12 mouse cellular contexts compared by ENCODE assay signal in genomic region chr16:17838051-17838450, GRCm38 (mm10). TPM values are rescaled to one million over a fixed set of nuclear protein-coding genes. Genes with fewer than 3 reads are reported as not detected.
DNase-seq lines count a peak whose midpoint lies in the region; ATAC-seq and TF ChIP-seq lines count a peak whose summit lies in the region.
"Had no signal": no experiment of that assay in that cellular context is flagged by ENCODE, and none has a peak within 500 bp of the region (broad histone marks: within the 10 kb centered on the region; RNA-seq: fewer than 3 reads in every experiment).

Gene Car15, minus strand, starts transcription at chr16:17838364.

- no peak within 1 kb of the TSS for H3K27ac ChIP-seq in left cerebral cortex, adult 2 months
- no peak within 1 kb of the TSS for H3K27ac ChIP-seq in bone marrow, adult 2 months (ENCODE audit: control insufficient read depth, insufficient read depth, low read depth, low read length, poor library complexity)
- no peak within 1 kb of the TSS for H3K27ac ChIP-seq in kidney, postnatal 0 days
- H3K27ac ChIP-seq in heart, embryonic 10.5 days = no peak within 1 kb of the TSS
- H3K27ac ChIP-seq: embryonic facial prominence, embryonic 13.5 days; hindbrain, embryonic 10.5 days; liver, embryonic 13.5 days; neural tube, embryonic 12.5 days had no signal

- no peak for ATAC-seq in kidney, postnatal 0 days (replicated peaks; ENCODE audit: low FRiP score, low read depth)

- H3K9ac ChIP-seq in kidney, postnatal 0 days (ENCODE audit: low read depth, low read length) = no peak within 1 kb of the TSS
- H3K9ac ChIP-seq: embryonic facial prominence, embryonic 13.5 days; liver, embryonic 13.5 days; neural tube, embryonic 12.5 days had no signal

- H3K4me2 ChIP-seq in kidney, postnatal 0 days (ENCODE audit: low read length) = no peak within 1 kb of the TSS
- H3K4me2 ChIP-seq: embryonic facial prominence, embryonic 13.5 days; liver, embryonic 13.5 days; neural tube, embryonic 12.5 days had no signal

- no peak within 1 kb of the TSS for H3K4me3 ChIP-seq in left cerebral cortex, adult 2 months
- H3K4me3 ChIP-seq in bone marrow, adult 2 months (replicated peaks; ENCODE audit: control insufficient read depth, low read depth, low read length) = no peak within 1 kb of the TSS
- no peak within 1 kb of the TSS for H3K4me3 ChIP-seq in kidney, postnatal 0 days (replicated peaks; ENCODE audit: low read depth, low read length)
- no peak within 1 kb of the TSS for H3K4me3 ChIP-seq in heart, embryonic 10.5 days
- H3K4me3 ChIP-seq: embryonic facial prominence, embryonic 13.5 days; hindbrain, embryonic 10.5 days; liver, embryonic 13.5 days; neural tube, embryonic 12.5 days had no signal

- TF ChIP-seq CTCF in left cerebral cortex, adult 2 months (IDR thresholded peaks at IDR 0.05) = no peak
- TF ChIP-seq CTCF in bone marrow, adult 2 months (IDR thresholded peaks at IDR 0.05; ENCODE audit: control insufficient read depth, insufficient read depth, low read length) = no peak
- no peak for TF ChIP-seq CTCF in kidney, postnatal 0 days (IDR thresholded peaks at IDR 0.05; ENCODE audit: low read depth)

- 70% methylated on average over 6 of the region's 6 CpGs for WGBS in bone marrow, adult 2 months
- 78% methylated on average over 6 of the region's 6 CpGs for WGBS in kidney, postnatal 0 days
- 76% methylated on average over 6 of the region's 6 CpGs for WGBS in heart, embryonic 10.5 days

- no peaks in the 10 kb centered on the region for H3K9me3 ChIP-seq in kidney, postnatal 0 days (replicated peaks; ENCODE audit: low read length)
- no peaks in the 10 kb centered on the region for H3K9me3 ChIP-seq in heart, embryonic 10.5 days
- H3K9me3 ChIP-seq: embryonic facial prominence, embryonic 13.5 days; hindbrain, embryonic 10.5 days; liver, embryonic 13.5 days; neural tube, embryonic 12.5 days had no signal

- intact Hi-C loops in left cerebral cortex, adult 2 months (cut with DNase I) = no loop called here

- DNase-seq in cerebellum, adult 11-12 months = peak; percentile 24
- no peak for DNase-seq in cerebellum, adult 18-20 months
- no peak for DNase-seq in left cerebral cortex, adult 2 months (ENCODE audit: extremely low spot score in 1 of 2, low spot score in 2 of 2)
- DNase-seq in left cerebral cortex, adult 8-10 months (ENCODE audit: low spot score in 2 of 2) = no peak
- no peak for DNase-seq in kidney, postnatal 0 days (ENCODE audit: low spot score)
- DNase-seq in heart, embryonic 10.5 days (ENCODE audit: low spot score) = no peak
- no peak for DNase-seq in adrenal gland, postnatal 36 days
- DNase-seq: liver, embryonic 13.5 days had no signal

- H3K36me3 ChIP-seq in kidney, postnatal 0 days (ENCODE audit: insufficient read depth, low read length) = peaks cover 23% of the 10 kb centered on the region
- H3K36me3 ChIP-seq in heart, embryonic 10.5 days = peaks cover 32% of the 10 kb centered on the region

- H3K27me3 ChIP-seq in kidney, postnatal 0 days (ENCODE audit: insufficient read depth, low read length) = peaks cover 25% of the 10 kb centered on the region
- H3K27me3 ChIP-seq in heart, embryonic 10.5 days (ENCODE audit: insufficient read depth, poor library complexity, severe bottlenecking) = peaks cover 56% of the 10 kb centered on the region

- H3K4me1 ChIP-seq in bone marrow, adult 2 months (ENCODE audit: control insufficient read depth, insufficient read depth, low read length) = no peaks in the 10 kb centered on the region
- H3K4me1 ChIP-seq in kidney, postnatal 0 days (replicated peaks; ENCODE audit: insufficient read depth, low read length) = no peaks in the 10 kb centered on the region; the same call in 1 of the 2 replicates
- H3K4me1 ChIP-seq in heart, embryonic 10.5 days = peaks cover 17% of the 10 kb centered on the region

- TF ChIP-seq POLR2A in bone marrow, adult 2 months (IDR thresholded peaks at IDR 0.05; ENCODE audit: borderline replicate concordance, control insufficient read depth, low read depth, low read length) = no peak

RNA-seq across cellular contexts. Expression of gene Car15, which starts in this region (rescaled TPM):
- 10 to 100 TPM; 12.2 to 16.4 TPM for total RNA-seq in left cerebral cortex, adult 2 months (2021)
- total RNA-seq in left cerebral cortex, adult 8-10 months (2022) = 10 to 100 TPM in 1 of 4 experiments, 1 to 10 TPM in 3; 6.5 to 13.3 (median 7.8) TPM
- 7.3 and 23.5 TPM in 2 replicates for polyA plus RNA-seq in bone marrow, adult 2 months (2011; ENCODE audit: insufficient read depth, insufficient read length, low replicate concordance, missing spikeins)
- 131 and 147 TPM in 2 replicates for polyA plus RNA-seq in kidney, postnatal 0 days (2015; fragmentation: Nextera tagmentation; extraction: Ambion mirVana)
- 2.0 and 2.3 TPM in 2 replicates for polyA plus RNA-seq in heart, embryonic 10.5 days (2016; fragmentation: Nextera tagmentation; extraction: Ambion mirVana)
- 1 to 10 TPM; 1.7 to 2.3 TPM for total RNA-seq in adrenal gland, postnatal 36 days (2021)
